Mouse (Mus musculus): ENCODE results near the gene Zfp953.

GRCm38 (mm10) chr13:67360131-67360744, at the start of gene Zfp953, which contains the start of gene Gm28044:
- TF ChIP-seq CTCF (IDR thresholded peaks at IDR 0.05) (peak; percentile 46), EP300 (IDR thresholded peaks at IDR 0.05) (no peak)
